In genomic region chr8:70773410-70773809, GRCm38 (mm10) we compare ENCODE assay signal across 9 mouse cellular contexts. TPM values are rescaled to one million over a fixed set of nuclear protein-coding genes. Genes with fewer than 3 reads are reported as not detected.
DNase-seq lines count a peak whose midpoint lies in the region; ATAC-seq and TF ChIP-seq lines count a peak whose summit lies in the region.
"Had no signal": no experiment of that assay in that cellular context is flagged by ENCODE, and none has a peak within 500 bp of the region (broad histone marks: within the 10 kb centered on the region; RNA-seq: fewer than 3 reads in every experiment).

No protein-coding gene starts in this region.

- H3K4me2 ChIP-seq in heart, postnatal 0 days (ENCODE audit: low read depth, low read length) = no peak overlapping the region
- peak overlapping the region; percentile 28; the same call in 1 of the 2 replicates for H3K4me2 ChIP-seq in limb, embryonic 14.5 days (replicated peaks; ENCODE audit: low read depth, low read length, severe bottlenecking)

- no peak overlapping the region for H3K27ac ChIP-seq in heart, postnatal 0 days (ENCODE audit: low read depth)
- H3K27ac ChIP-seq in embryonic facial prominence, embryonic 10.5 days (replicated peaks) = no peak overlapping the region
- peak overlapping the region; percentile 68 for H3K27ac ChIP-seq in limb, embryonic 14.5 days (replicated peaks; ENCODE audit: low read depth, low read length)

- peaks cover 27% of the 10 kb centered on the region for H3K36me3 ChIP-seq in heart, postnatal 0 days (replicated peaks; ENCODE audit: control insufficient read depth, insufficient read depth, low read length)
- H3K36me3 ChIP-seq in embryonic facial prominence, embryonic 10.5 days (replicated peaks) = peaks cover 75% of the 10 kb centered on the region
- H3K36me3 ChIP-seq in limb, embryonic 14.5 days (ENCODE audit: control insufficient read depth, insufficient read depth, low read length) = peaks cover 65% of the 10 kb centered on the region

- peaks cover 26% of the 10 kb centered on the region for H3K4me1 ChIP-seq in heart, postnatal 0 days (ENCODE audit: control insufficient read depth, insufficient read depth)
- H3K4me1 ChIP-seq in embryonic facial prominence, embryonic 10.5 days = peaks cover 47% of the 10 kb centered on the region
- peaks cover 33% of the 10 kb centered on the region for H3K4me1 ChIP-seq in limb, embryonic 14.5 days (ENCODE audit: control insufficient read depth, insufficient read depth, low read length)

- TF ChIP-seq POLR2A in limb, embryonic 14.5 days (IDR thresholded peaks at IDR 0.05; ENCODE audit: borderline replicate concordance, extremely low read depth, insufficient read depth, insufficient read length) = no peak

- intact Hi-C loops in heart, postnatal 10 days (cut with DNase I) = no loop called here

- no peaks in the 10 kb centered on the region for H3K27me3 ChIP-seq in heart, postnatal 0 days (ENCODE audit: control insufficient read depth, insufficient read depth, low read length)
- H3K27me3 ChIP-seq in embryonic facial prominence, embryonic 10.5 days (replicated peaks; ENCODE audit: low read depth, poor library complexity, severe bottlenecking) = no peaks in the 10 kb centered on the region
- H3K27me3 ChIP-seq in limb, embryonic 14.5 days (ENCODE audit: control insufficient read depth, insufficient read depth, low read length) = no peaks in the 10 kb centered on the region

- H3K4me3 ChIP-seq in heart, postnatal 0 days (ENCODE audit: low read depth, low read length) = no peak overlapping the region
- peak overlapping the region; percentile 25; the same call in 1 of the 2 replicates for H3K4me3 ChIP-seq in embryonic facial prominence, embryonic 10.5 days
- H3K4me3 ChIP-seq in limb, embryonic 14.5 days (replicated peaks; ENCODE audit: low read length) = no peak overlapping the region; the same call in 1 of the 2 replicates

- 75% methylated on average over 5 of the region's 5 CpGs for WGBS in heart, postnatal 0 days
- WGBS in embryonic facial prominence, embryonic 10.5 days = 89% methylated on average over 5 of the region's 5 CpGs
- 54% methylated on average over 5 of the region's 5 CpGs for WGBS in limb, embryonic 14.5 days

- no peak for ATAC-seq in heart, postnatal 0 days (ENCODE audit: insufficient read depth, low read depth)
- no peak for ATAC-seq in limb, embryonic 14.5 days (ENCODE audit: low FRiP score, low read depth)

- H3K9me3 ChIP-seq in heart, postnatal 0 days (replicated peaks; ENCODE audit: control insufficient read depth, low read length) = no peaks in the 10 kb centered on the region
- no peaks in the 10 kb centered on the region for H3K9me3 ChIP-seq in embryonic facial prominence, embryonic 10.5 days
- no peaks in the 10 kb centered on the region for H3K9me3 ChIP-seq in limb, embryonic 14.5 days (ENCODE audit: control insufficient read depth, low read length)
- H3K9me3 ChIP-seq: megakaryocyte, embryonic 14.5 days had no signal

- TF ChIP-seq EP300 in heart, postnatal 0 days (IDR thresholded peaks at IDR 0.05; ENCODE audit: low read depth) = no peak

- no peak for DNase-seq in heart, postnatal 0 days (ENCODE audit: low spot score)
- DNase-seq in heart, postnatal 10 days = no peak
- peak; percentile 56 for DNase-seq in Muller cell, postnatal 12 days (ENCODE audit: inconsistent ontology term)
- DNase-seq in embryonic facial prominence, embryonic 10.5 days (ENCODE audit: low spot score) = no peak
- DNase-seq in limb, embryonic 14.5 days (ENCODE audit: low spot score) = no peak
- no peak for DNase-seq in right cerebral cortex, postnatal 14 days
- DNase-seq in frontal cortex, adult 2 months (ENCODE audit: extremely low spot score in 1 of 2, low spot score in 1 of 2) = no peak
- DNase-seq in urinary bladder, postnatal 10 days (ENCODE audit: low spot score) = no peak

- no peak for TF ChIP-seq CTCF in heart, postnatal 0 days (IDR thresholded peaks at IDR 0.05; ENCODE audit: low read depth)

- peak overlapping the region; percentile 21 for H3K9ac ChIP-seq in heart, postnatal 0 days (replicated peaks; ENCODE audit: low read depth, low read length)
- peak overlapping the region; percentile 36; the same call in 1 of the 2 replicates for H3K9ac ChIP-seq in limb, embryonic 14.5 days (ENCODE audit: low read depth, low read length, severe bottlenecking)

RNA-seq across cellular contexts. Expression of gene Pik3r2, which starts 3.1 kb away (rescaled TPM):
- 36.6 and 39.3 TPM in 2 replicates for total RNA-seq in heart, postnatal 0 days (2014; rRNA removed; ENCODE audit: low replicate concordance)
- 30.2 and 32.5 TPM in 2 replicates for polyA plus RNA-seq in heart, postnatal 0 days (2015; fragmentation: Nextera tagmentation; extraction: Ambion mirVana)
- 10 to 100 TPM; 37.1 to 40.2 TPM for total RNA-seq in heart, postnatal 10 days (2021)
- polyA plus RNA-seq in embryonic facial prominence, embryonic 10.5 days (2016; fragmentation: Nextera tagmentation; extraction: Ambion mirVana) = 79.2 and 79.8 TPM in 2 replicates
- 111 and 137 TPM in 2 replicates for polyA plus RNA-seq in limb, embryonic 14.5 days (2012; rRNA removed)
- 73.5 and 74.7 TPM in 2 replicates for polyA plus RNA-seq in limb, embryonic 14.5 days (2014; fragmentation: Nextera tagmentation; extraction: Ambion mirVana)
- polyA plus RNA-seq in frontal cortex, adult 2 months (2012; rRNA removed) = 180 and 183 TPM in 2 replicates

RNA-seq across cellular contexts. Expression of gene Mpv17l2, which starts 12.7 kb away (rescaled TPM):
- total RNA-seq in heart, postnatal 0 days (2014; rRNA removed; ENCODE audit: low replicate concordance) = 26.6 and 56.3 TPM in 2 replicates
- polyA plus RNA-seq in heart, postnatal 0 days (2015; fragmentation: Nextera tagmentation; extraction: Ambion mirVana) = 50.3 and 54.0 TPM in 2 replicates
- 10 to 100 TPM; 32.0 to 39.7 TPM for total RNA-seq in heart, postnatal 10 days (2021)
- polyA plus RNA-seq in embryonic facial prominence, embryonic 10.5 days (2016; fragmentation: Nextera tagmentation; extraction: Ambion mirVana) = 28.2 and 34.5 TPM in 2 replicates
- 27.7 and 41.6 TPM in 2 replicates for polyA plus RNA-seq in limb, embryonic 14.5 days (2012; rRNA removed)
- 36.0 and 40.3 TPM in 2 replicates for polyA plus RNA-seq in limb, embryonic 14.5 days (2014; fragmentation: Nextera tagmentation; extraction: Ambion mirVana)
- 47.6 and 60.6 TPM in 2 replicates for polyA plus RNA-seq in frontal cortex, adult 2 months (2012; rRNA removed)

RNA-seq across cellular contexts. Expression of gene Rab3a, which starts 18.9 kb away (rescaled TPM):
- total RNA-seq in heart, postnatal 0 days (2014; rRNA removed; ENCODE audit: low replicate concordance) = 21.4 and 40.3 TPM in 2 replicates
- 32.7 and 32.8 TPM in 2 replicates for polyA plus RNA-seq in heart, postnatal 0 days (2015; fragmentation: Nextera tagmentation; extraction: Ambion mirVana)
- 10 to 100 TPM; 37.3 to 38.9 TPM for total RNA-seq in heart, postnatal 10 days (2021)
- polyA plus RNA-seq in embryonic facial prominence, embryonic 10.5 days (2016; fragmentation: Nextera tagmentation; extraction: Ambion mirVana) = 13.6 and 16.2 TPM in 2 replicates
- polyA plus RNA-seq in limb, embryonic 14.5 days (2012; rRNA removed) = 27.2 and 36.6 TPM in 2 replicates
- polyA plus RNA-seq in limb, embryonic 14.5 days (2014; fragmentation: Nextera tagmentation; extraction: Ambion mirVana) = 19.8 and 20.1 TPM in 2 replicates
- polyA plus RNA-seq in frontal cortex, adult 2 months (2012; rRNA removed) = 1,054 and 1,113 TPM in 2 replicates

RNA-seq across cellular contexts. Expression of gene Mast3, which starts 31.4 kb away (rescaled TPM):
- total RNA-seq in heart, postnatal 0 days (2014; rRNA removed; ENCODE audit: low replicate concordance) = 3.0 and 5.6 TPM in 2 replicates
- 2.3 and 3.2 TPM in 2 replicates for polyA plus RNA-seq in heart, postnatal 0 days (2015; fragmentation: Nextera tagmentation; extraction: Ambion mirVana)
- 1 to 10 TPM; 7.9 to 9.3 TPM for total RNA-seq in heart, postnatal 10 days (2021)
- polyA plus RNA-seq in embryonic facial prominence, embryonic 10.5 days (2016; fragmentation: Nextera tagmentation; extraction: Ambion mirVana) = 12.4 and 13.9 TPM in 2 replicates
- 37.2 and 57.8 TPM in 2 replicates for polyA plus RNA-seq in limb, embryonic 14.5 days (2012; rRNA removed)
- 14.4 and 16.2 TPM in 2 replicates for polyA plus RNA-seq in limb, embryonic 14.5 days (2014; fragmentation: Nextera tagmentation; extraction: Ambion mirVana)
- polyA plus RNA-seq in frontal cortex, adult 2 months (2012; rRNA removed) = 178 and 202 TPM in 2 replicates

RNA-seq across cellular contexts. Expression of gene Il12rb1, which starts 34.8 kb away (rescaled TPM):
- 0.08 TPM in 1 of 2 replicates, not detected in the other for total RNA-seq in heart, postnatal 0 days (2014; rRNA removed; ENCODE audit: low replicate concordance)
- polyA plus RNA-seq in heart, postnatal 0 days (2015; fragmentation: Nextera tagmentation; extraction: Ambion mirVana) = not detected in 2 replicates
- under 1 TPM in 1 of 2 experiments, not detected in 1; 0.53 TPM for total RNA-seq in heart, postnatal 10 days (2021)
- not detected in 2 replicates for polyA plus RNA-seq in embryonic facial prominence, embryonic 10.5 days (2016; fragmentation: Nextera tagmentation; extraction: Ambion mirVana)
- polyA plus RNA-seq in limb, embryonic 14.5 days (2012; rRNA removed) = 0.04 and 0.13 TPM in 2 replicates
- 0.21 TPM in 1 of 2 replicates, not detected in the other for polyA plus RNA-seq in limb, embryonic 14.5 days (2014; fragmentation: Nextera tagmentation; extraction: Ambion mirVana)
- polyA plus RNA-seq in frontal cortex, adult 2 months (2012; rRNA removed) = 0.48 and 0.71 TPM in 2 replicates

Comparison
In these comparisons a context has a peak if more than half of its experiments do, and no peak if none do; other contexts are left out.
1. RNA of gene Rab3a, which starts 18.9 kb away (polyA plus RNA-seq): 1,054 to 1,113 TPM in frontal cortex, adult 2 months; 32.7 to 32.8 TPM in heart, postnatal 0 days, 19.8 to 36.6 TPM in limb, embryonic 14.5 days and 13.6 to 16.2 TPM in embryonic facial prominence, embryonic 10.5 days; every median in the first group is over 10 times any median in the second.